Mouse (Mus musculus) heart, embryonic 13.5 days (tissue): Measurements from ENCODE around the gene Nkd1. TPM values are rescaled to one million over a fixed set of nuclear protein-coding genes. Genes with fewer than 3 reads are reported as not detected.

ENCODE experiments used
- ATAC-seq: fragments of 200-750 bp; cut with Nextera tagmentation; 2 replicates; pipeline ENCODE4 v1.8.0; 2017; ENCODE audit warnings: moderate TSS enrichment; ENCODE audit not compliant: insufficient number of reproducible peaks, low FRiP score, low TSS enrichment; ENCODE audit errors: extremely low read depth
- H3K27ac ChIP-seq: fragments of 300-500 bp; sonication (generic); replicated peaks from 2 replicates; pipeline ENCODE4 v1.5.1; 2015; ENCODE audit warnings: moderate library complexity, mild to moderate bottlenecking, inconsistent platforms
- H3K27me3 ChIP-seq: fragments of 300-500 bp; sonication (generic); replicated peaks from 2 replicates; pipeline ENCODE4 v1.6.1; 2015; ENCODE audit warnings: mild to moderate bottlenecking, inconsistent platforms
- H3K36me3 ChIP-seq: fragments of 300-500 bp; sonication (generic); 2 replicates; pipeline ENCODE4 v1.6.1; 2015; ENCODE audit warnings: mild to moderate bottlenecking, inconsistent platforms
- H3K4me1 ChIP-seq: fragments of 300-500 bp; sonication (generic); 2 replicates; pipeline ENCODE4 v1.6.1; 2015; ENCODE audit warnings: inconsistent platforms
- H3K4me2 ChIP-seq: fragments of 300-500 bp; sonication (generic); 2 replicates; pipeline ENCODE4 v1.6.1; 2015; ENCODE audit warnings: inconsistent platforms, mild to moderate bottlenecking, moderate library complexity
- H3K4me3 ChIP-seq: fragments of 300-500 bp; sonication (generic); 2 replicates; pipeline ENCODE4 v1.5.1; 2015; ENCODE audit warnings: moderate library complexity, mild to moderate bottlenecking, inconsistent platforms
- H3K9ac ChIP-seq: fragments of 300-500 bp; sonication (generic); 2 replicates; pipeline ENCODE4 v1.6.1; 2015; ENCODE audit warnings: inconsistent platforms, mild to moderate bottlenecking, moderate library complexity
- H3K9me3 ChIP-seq: fragments of 300-500 bp; sonication (generic); 2 replicates; pipeline ENCODE4 v1.6.1; 2016; ENCODE audit warnings: inconsistent platforms
- WGBS: fragments of 180-500 bp; shearing (Covaris S2); methylation state at CpG from one replicate; pipeline ENCODE4 v1.1.7; 2015; ENCODE audit warnings: mixed read lengths; 5-methylcytosine and 5-hydroxymethylcytosine counted together
- polyA plus RNA-seq: library from polyadenylated mRNA; unstranded; fragments of >200 nt; fragmentation: Nextera tagmentation; extraction: Ambion mirVana; gene quantifications from 2 replicates; pipeline ENCODE4 v1.2.1, GENCODE M21; 2015

Nkd1 gene
- polyA plus RNA-seq, 1 experiment from 2014 or later = 18.6 TPM

- H3K4me3 ChIP-seq = no peak overlapping the region
- no peak for ATAC-seq
- WGBS = 64% methylated on average over 7 of the region's 7 CpGs
- no peaks in the 10 kb centered on the region for H3K36me3 ChIP-seq
- no peak overlapping the region for H3K4me2 ChIP-seq
- no peaks in the 10 kb centered on the region; the same call in 1 of the 2 replicates for H3K27me3 ChIP-seq
- no peaks in the 10 kb centered on the region for H3K9me3 ChIP-seq
- no peak overlapping the region for H3K9ac ChIP-seq
- peak overlapping the region; percentile 55; the same call in 1 of the 2 replicates for H3K27ac ChIP-seq
- peaks cover 50% of the 10 kb centered on the region for H3K4me1 ChIP-seq
Measured at GRCm38 (mm10) chr8:88538976-88539371, 17.8 kb downstream of the Nkd1 start.

GRCm38 (mm10) chr8:88539963-88540362, 18.8 kb downstream of the Nkd1 start:
- peaks cover 56% of the 10 kb centered on the region for H3K4me1 ChIP-seq
- H3K4me3 ChIP-seq = no peak overlapping the region
- H3K27me3 ChIP-seq = no peaks in the 10 kb centered on the region; the same call in 1 of the 2 replicates
- no peak overlapping the region for H3K27ac ChIP-seq
- ATAC-seq = no peak
- no peaks in the 10 kb centered on the region for H3K36me3 ChIP-seq
- H3K4me2 ChIP-seq = no peak overlapping the region
- no peak overlapping the region for H3K9ac ChIP-seq
- 74% methylated on average over 4 of the region's 4 CpGs for WGBS
- H3K9me3 ChIP-seq = no peaks in the 10 kb centered on the region

- no peak for ATAC-seq
- H3K9ac ChIP-seq = 0 out of 2 replicates have a peak overlapping the region, but pooled peaks have one; percentile 9
- 62% methylated on average over 9 of the region's 9 CpGs for WGBS
- no peaks in the 10 kb centered on the region; the same call in 1 of the 2 replicates for H3K27me3 ChIP-seq
- no peak overlapping the region for H3K4me3 ChIP-seq
- H3K9me3 ChIP-seq = no peaks in the 10 kb centered on the region
- 0 out of 2 replicates have a peak, but pooled peaks cover 4% of the 10 kb centered on the region for H3K36me3 ChIP-seq
- H3K4me1 ChIP-seq = peaks cover 60% of the 10 kb centered on the region
- H3K4me2 ChIP-seq = no peak overlapping the region
- H3K27ac ChIP-seq = no peak overlapping the region
Measured at GRCm38 (mm10) chr8:88542596-88543213, 21.6 kb downstream of the Nkd1 start.

GRCm38 (mm10) chr8:88544677-88545076, 23.5 kb downstream of the Nkd1 start:
- WGBS = 66% methylated on average over 4 of the region's 4 CpGs
- Histone ChIP-seq H3K4me3 (no peak overlapping the region), H3K27me3 (no peaks in the 10 kb centered on the region), H3K9ac (no peak overlapping the region), H3K4me2 (no peak overlapping the region), H3K27ac (no peak overlapping the region), H3K9me3 (peaks cover 10% of the 10 kb centered on the region; the same call in 1 of the 2 replicates), H3K4me1 (peaks cover 43% of the 10 kb centered on the region), H3K36me3 (peaks cover 15% of the 10 kb centered on the region)
- no peak for ATAC-seq

- Histone ChIP-seq H3K36me3 (peaks cover 15% of the 10 kb centered on the region), H3K4me2 (peak overlapping the region; percentile 5; the same call in 1 of the 2 replicates), H3K4me1 (peaks cover 43% of the 10 kb centered on the region), H3K9ac (peak overlapping the region; percentile 6; the same call in 1 of the 2 replicates), H3K27ac (peak overlapping the region; percentile 79), H3K27me3 (no peaks in the 10 kb centered on the region), H3K9me3 (peaks cover 10% of the 10 kb centered on the region; the same call in 1 of the 2 replicates), H3K4me3 (no peak overlapping the region)
- ATAC-seq = no peak
- 91% methylated on average over 7 of the region's 7 CpGs for WGBS
Measured at GRCm38 (mm10) chr8:88545441-88545840, 24.3 kb downstream of the Nkd1 start.

- H3K9me3 ChIP-seq = peaks cover 10% of the 10 kb centered on the region; the same call in 1 of the 2 replicates
- peaks cover 43% of the 10 kb centered on the region for H3K4me1 ChIP-seq
- peaks cover 15% of the 10 kb centered on the region for H3K36me3 ChIP-seq
- H3K27ac ChIP-seq = peak overlapping the region; percentile 79
- H3K9ac ChIP-seq = peak overlapping the region; percentile 6
- no peak overlapping the region for H3K4me3 ChIP-seq
- H3K27me3 ChIP-seq = no peaks in the 10 kb centered on the region
- 63% methylated on average over 18 of the region's 18 CpGs for WGBS
- H3K4me2 ChIP-seq = peak overlapping the region; percentile 5; the same call in 1 of the 2 replicates
- ATAC-seq = no peak
Measured at GRCm38 (mm10) chr8:88546032-88546732, 25.0 kb downstream of the Nkd1 start.

- peaks cover 27% of the 10 kb centered on the region for H3K4me1 ChIP-seq
- WGBS = 34% methylated on average over 4 of the region's 4 CpGs
- no peak for ATAC-seq
- peak overlapping the region; percentile 73 for H3K27ac ChIP-seq
- H3K27me3 ChIP-seq = no peaks in the 10 kb centered on the region
- H3K4me2 ChIP-seq = no peak overlapping the region
- no peak overlapping the region for H3K4me3 ChIP-seq
- no peaks in the 10 kb centered on the region for H3K36me3 ChIP-seq
- peak overlapping the region; percentile 28; the same call in 1 of the 2 replicates for H3K9ac ChIP-seq
- H3K9me3 ChIP-seq = no peaks in the 10 kb centered on the region
Measured at GRCm38 (mm10) chr8:88555669-88556068, 34.5 kb downstream of the Nkd1 start.

- H3K9me3 ChIP-seq = no peaks in the 10 kb centered on the region
- no peak overlapping the region for H3K9ac ChIP-seq
- peaks cover 51% of the 10 kb centered on the region for H3K4me1 ChIP-seq
- H3K36me3 ChIP-seq = no peaks in the 10 kb centered on the region
- no peaks in the 10 kb centered on the region; the same call in 1 of the 2 replicates for H3K27me3 ChIP-seq
- no peak overlapping the region for H3K4me2 ChIP-seq
- H3K27ac ChIP-seq = no peak overlapping the region
- WGBS = 76% methylated on average over 6 of the region's 6 CpGs
- ATAC-seq = no peak
- no peak overlapping the region for H3K4me3 ChIP-seq
Measured at GRCm38 (mm10) chr8:88559985-88560473, 38.9 kb downstream of the Nkd1 start.

GRCm38 (mm10) chr8:88561402-88561801, 40.2 kb downstream of the Nkd1 start:
- no peak for ATAC-seq
- Histone ChIP-seq H3K4me2 (no peak overlapping the region), H3K4me1 (peaks cover 51% of the 10 kb centered on the region), H3K36me3 (no peaks in the 10 kb centered on the region), H3K27ac (no peak overlapping the region), H3K9ac (no peak overlapping the region), H3K9me3 (no peaks in the 10 kb centered on the region), H3K4me3 (no peak overlapping the region), H3K27me3 (no peaks in the 10 kb centered on the region; the same call in 1 of the 2 replicates)
- WGBS = 57% methylated on average over 3 of the region's 3 CpGs

- Histone ChIP-seq H3K27ac (peak overlapping the region; percentile 72), H3K4me2 (peak overlapping the region; percentile 50), H3K36me3 (no peaks in the 10 kb centered on the region), H3K9me3 (no peaks in the 10 kb centered on the region), H3K9ac (peak overlapping the region; percentile 54; the same call in 1 of the 2 replicates), H3K27me3 (no peaks in the 10 kb centered on the region; the same call in 1 of the 2 replicates), H3K4me3 (no peak overlapping the region), H3K4me1 (peaks cover 81% of the 10 kb centered on the region)
- peak; percentile 35 for ATAC-seq
- WGBS = 8% methylated on average over 10 of the region's 11 CpGs
Measured at GRCm38 (mm10) chr8:88564256-88564903, 43.2 kb downstream of the Nkd1 start.

GRCm38 (mm10) chr8:88566119-88566518, 45.0 kb downstream of the Nkd1 start:
- H3K27me3 ChIP-seq = no peaks in the 10 kb centered on the region; the same call in 1 of the 2 replicates
- H3K4me2 ChIP-seq = no peak overlapping the region
- 64% methylated on average over 4 of the region's 4 CpGs for WGBS
- peaks cover 89% of the 10 kb centered on the region for H3K4me1 ChIP-seq
- ATAC-seq = no peak
- no peak overlapping the region for H3K9ac ChIP-seq
- H3K9me3 ChIP-seq = no peaks in the 10 kb centered on the region
- no peak overlapping the region for H3K4me3 ChIP-seq
- no peaks in the 10 kb centered on the region for H3K36me3 ChIP-seq
- peak overlapping the region; percentile 72 for H3K27ac ChIP-seq
